Mouse (Mus musculus): ENCODE results near the gene Carm1.
"Not testable (repeated sequence)": the region's sequence is repeated elsewhere in the genome, so short reads cannot be mapped to it uniquely, and the experiment has no call there.

The Carm1 gene

DNA sequence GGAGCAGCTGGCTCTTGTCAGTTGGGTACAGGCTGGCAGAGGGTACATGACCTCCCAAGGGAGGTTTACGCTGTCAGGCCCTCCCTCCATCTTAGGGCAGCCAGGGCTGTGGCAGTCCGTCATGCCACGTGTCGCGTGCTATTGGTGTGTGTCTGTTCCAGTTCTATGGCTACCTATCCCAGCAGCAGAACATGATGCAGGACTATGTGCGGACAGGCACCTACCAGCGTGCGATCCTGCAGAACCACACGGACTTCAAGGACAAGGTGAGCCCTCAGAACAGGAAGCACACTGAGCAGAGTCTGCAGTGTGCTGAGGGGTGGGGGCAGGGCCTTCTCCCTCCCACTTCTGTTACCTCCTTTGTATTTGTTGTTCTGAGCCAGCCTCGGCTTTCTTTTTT, 28.6 kb downstream of the Carm1 start:
- DNase-seq (ENCODE audit: low read depth, low spot score): no peak

DNA sequence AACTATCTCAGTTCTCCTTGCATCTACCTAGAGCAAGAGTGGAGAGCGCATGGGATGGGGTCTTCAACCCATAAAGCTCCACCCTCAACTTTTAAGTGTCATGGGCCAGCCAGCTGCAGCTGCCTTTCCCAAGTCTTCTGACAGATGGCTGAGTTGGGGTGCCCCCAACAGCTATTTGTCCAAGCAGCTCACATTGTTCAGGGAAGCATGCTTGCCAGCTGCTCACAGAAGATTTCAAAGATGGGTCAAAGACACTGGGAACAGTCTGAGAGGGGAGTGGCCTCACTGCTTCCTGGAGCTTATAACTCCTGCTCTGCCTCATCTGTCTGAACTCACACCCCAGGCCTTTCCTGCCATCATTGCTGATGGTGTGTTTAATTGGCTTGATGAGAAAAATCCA, 29.6 kb downstream of the Carm1 start:
- DNase-seq (ENCODE audit: low read depth, low spot score): no peak

DNA sequence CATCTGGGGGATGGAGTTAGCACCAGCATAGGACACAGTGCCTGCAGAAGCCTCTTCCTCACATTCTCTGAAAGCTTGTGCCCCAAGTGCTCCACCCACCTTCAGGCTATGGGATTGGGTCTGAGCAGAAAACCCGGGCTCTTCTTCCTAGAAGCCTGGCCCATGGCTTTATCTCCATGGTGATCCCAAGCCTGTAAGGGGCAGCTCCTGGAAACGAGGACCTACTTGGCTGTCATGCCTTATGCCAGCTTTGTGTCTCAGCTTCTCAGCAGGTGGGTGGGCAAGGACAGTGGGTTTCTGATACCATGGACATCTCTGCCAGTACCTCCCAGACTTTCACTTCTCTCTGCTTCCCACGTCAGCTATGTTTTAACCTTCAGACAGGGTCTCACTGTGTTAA, 31.5 kb downstream of the Carm1 start:
- no peak for DNase-seq (ENCODE audit: low read depth, low spot score)

DNA sequence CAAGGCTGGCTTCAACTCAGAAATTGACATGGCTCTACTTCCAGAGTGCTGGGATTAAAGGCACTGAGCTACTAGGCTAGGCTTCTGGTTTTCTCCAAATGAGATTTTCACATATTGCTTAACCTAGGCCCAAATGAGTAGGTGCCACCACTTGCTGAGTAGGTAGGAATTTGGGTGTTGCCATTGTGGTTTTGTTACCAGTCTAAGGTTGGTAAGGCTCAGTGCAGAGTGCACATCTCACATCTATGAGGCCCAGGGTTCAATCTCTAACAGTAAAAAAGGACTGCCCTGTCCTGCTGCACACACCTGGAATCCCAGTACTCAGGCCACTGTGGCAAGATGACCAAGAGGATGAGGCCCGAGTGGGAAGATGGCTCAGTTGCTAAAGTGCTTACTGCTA, 38.7 kb downstream of the Carm1 start:
- DNase-seq (ENCODE audit: low read depth, low spot score): no peak

DNA sequence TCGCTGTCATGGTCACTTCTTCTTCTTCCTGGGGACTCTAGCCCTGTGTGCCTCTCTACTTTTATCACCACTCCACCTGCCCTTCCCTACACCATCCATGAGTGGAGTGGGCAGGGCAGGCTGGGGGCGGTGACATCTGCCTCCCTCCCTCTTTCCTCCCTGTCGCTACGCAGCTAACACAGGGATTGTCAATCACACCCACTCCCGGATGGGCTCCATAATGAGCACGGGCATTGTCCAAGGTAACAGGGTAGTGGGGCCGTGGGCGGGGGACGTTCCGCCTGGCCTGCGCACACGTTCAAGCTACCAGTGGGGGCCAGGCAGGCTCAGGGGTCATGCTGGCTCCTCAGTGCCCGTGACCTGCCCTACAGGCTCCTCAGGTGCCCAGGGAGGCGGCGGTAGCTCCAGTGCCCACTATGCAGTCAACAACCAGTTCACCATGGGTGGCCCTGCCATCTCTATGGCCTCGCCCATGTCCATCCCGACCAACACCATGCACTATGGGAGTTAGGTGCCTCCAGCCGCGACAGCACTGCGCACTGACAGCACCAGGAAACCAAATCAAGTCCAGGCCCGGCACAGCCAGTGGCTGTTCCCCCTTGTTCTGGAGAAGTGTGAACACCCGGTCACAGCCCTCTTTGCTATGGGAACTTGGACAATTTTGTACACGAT, 41.1 kb downstream of the Carm1 start:
- no peak for DNase-seq (ENCODE audit: low read depth, low spot score)

DNA sequence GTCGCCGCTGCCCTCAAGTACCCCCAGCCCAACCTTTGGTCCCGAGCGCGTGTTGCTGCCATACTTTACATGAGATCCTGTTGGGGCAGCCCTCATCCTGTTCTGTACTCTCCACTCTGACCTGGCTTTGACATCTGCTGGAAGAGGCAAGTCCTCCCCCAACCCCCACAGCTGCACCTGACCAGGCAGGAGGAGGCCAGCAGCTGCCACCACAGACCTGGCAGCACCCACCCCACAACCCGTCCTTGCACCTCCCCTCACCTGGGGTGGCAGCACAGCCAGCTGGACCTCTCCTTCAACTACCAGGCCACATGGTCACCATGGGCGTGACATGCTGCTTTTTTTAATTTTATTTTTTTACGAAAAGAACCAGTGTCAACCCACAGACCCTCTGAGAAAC, 41.7 kb downstream of the Carm1 start:
- DNase-seq (ENCODE audit: low read depth, low spot score): no peak

DNA sequence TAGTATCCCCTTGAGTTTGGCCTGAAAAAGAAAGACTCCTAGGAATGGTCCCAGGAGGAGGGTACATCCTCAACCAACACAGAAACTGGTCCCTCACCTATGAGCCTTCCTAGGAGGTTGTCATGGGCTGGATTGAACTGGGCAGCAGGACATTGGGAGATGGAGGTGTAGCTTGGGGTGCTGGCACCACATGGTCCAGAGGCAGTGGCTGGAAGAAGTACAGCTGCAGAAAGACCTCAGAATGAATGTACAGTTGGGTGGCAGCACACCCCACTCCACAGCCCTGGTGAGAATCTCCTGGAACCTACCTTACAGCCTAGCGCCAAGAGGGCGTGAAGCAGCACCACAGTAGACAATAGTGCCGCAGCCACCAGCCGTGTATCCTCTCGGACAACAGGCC, 42.8 kb downstream of the Carm1 start:
- no peak for DNase-seq (ENCODE audit: low read depth, low spot score)

DNA sequence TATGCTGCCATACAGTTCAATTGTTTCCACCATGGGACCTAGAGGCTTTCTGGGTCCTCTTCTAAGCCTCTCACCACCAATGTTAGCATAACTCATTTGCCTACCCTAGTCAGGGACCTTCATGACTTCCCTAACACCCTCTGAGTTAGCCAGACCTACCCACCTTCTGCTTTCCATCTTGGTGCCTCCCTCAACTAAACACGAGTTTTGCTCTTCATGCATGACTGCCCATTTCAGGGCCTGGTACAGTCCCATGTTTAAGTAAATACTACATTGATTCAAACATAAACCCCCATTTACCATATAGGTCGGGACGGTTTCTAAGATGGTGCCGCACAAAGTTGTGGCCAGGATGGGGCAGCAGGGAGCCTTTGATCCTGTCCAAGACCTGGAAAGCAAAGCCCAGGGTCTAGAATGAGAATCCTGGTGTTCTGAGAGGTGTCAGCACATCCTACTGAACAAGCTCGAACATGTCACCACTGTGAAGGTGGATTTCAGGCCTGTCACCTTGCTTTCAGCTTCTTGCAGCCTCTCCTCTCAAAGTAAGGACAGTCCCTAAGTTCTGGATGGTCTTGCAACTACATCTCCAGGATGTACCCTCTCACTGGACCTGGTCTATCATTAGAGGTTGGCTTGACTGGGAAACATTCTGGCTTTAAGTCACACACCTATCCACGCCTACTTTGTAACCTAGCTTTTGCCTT, 44.6 kb downstream of the Carm1 start:
- no peak for DNase-seq (ENCODE audit: low read depth, low spot score)

DNA sequence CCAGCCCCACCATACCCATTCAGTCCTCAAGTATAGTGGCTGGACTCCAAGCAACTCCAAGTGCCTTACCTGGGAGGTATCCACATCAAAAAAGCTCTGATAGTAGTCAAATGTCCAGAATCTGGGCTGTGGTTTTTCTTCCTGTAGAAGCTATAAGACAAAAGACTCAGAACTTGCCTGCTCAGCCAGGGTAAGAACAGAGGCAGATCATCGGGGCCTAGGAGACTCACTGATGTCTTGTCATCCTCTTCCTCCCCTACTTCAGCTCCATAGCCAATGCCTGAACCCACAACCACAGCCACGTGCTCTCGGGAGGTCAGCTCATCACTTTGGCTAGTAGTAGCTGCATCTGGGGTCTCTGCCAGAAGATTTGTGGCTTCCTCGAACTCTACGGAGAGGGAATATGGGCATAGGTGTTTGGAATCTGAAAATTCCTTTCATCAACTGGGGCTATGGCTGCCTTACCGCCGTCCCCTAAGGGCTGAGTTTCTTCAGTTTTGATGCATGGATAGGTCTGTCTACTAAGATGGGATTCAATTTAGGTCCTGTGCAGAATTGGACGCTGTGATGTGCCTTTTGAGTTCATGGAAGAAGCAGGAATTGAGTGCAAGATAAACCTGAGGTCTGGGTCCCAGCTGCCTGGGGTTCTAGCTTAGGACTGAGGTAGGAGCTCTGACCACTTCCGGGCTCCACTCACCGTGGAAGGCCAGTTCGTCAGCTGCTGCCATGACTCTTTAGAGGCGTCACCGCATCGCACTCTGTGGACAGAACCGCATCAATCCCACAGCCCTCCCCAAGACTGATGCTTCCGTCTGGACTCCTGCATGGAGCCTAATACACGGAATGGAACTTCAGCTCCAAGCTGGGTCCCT, 45.4 kb downstream of the Carm1 start:
- no peak for DNase-seq (ENCODE audit: low read depth, low spot score)

DNA sequence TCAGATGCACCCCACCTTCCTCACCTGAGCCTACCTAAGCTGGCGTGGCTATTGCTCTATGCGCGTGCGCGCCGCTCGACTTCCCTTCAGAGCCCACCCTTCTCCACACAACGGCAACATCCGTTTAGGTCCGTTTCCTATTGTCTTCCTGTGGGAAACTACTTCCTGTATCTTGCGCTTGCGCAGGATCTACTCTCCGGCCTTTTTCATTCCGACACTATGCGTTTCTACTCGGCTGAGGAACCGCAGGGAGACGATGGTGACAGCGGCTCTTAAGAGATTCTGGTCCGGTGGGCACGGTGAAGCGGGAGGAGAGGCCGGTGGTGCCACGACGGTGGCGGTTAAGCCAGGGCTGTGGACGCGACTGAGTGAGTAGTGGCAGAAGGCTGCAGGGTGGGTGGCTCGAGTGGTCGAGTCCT, 46.0 kb downstream of the Carm1 start, which contains the start of the genes Timm29 and Yipf2:
TSS of gene Timm29 (plus strand) at position 20 of the 419 bp plus-strand sequence.
TSS of gene Yipf2 (minus strand) at position 126 of the 419 bp plus-strand sequence.
- DNase-seq (ENCODE audit: low read depth, low spot score): peak; percentile 98

DNA sequence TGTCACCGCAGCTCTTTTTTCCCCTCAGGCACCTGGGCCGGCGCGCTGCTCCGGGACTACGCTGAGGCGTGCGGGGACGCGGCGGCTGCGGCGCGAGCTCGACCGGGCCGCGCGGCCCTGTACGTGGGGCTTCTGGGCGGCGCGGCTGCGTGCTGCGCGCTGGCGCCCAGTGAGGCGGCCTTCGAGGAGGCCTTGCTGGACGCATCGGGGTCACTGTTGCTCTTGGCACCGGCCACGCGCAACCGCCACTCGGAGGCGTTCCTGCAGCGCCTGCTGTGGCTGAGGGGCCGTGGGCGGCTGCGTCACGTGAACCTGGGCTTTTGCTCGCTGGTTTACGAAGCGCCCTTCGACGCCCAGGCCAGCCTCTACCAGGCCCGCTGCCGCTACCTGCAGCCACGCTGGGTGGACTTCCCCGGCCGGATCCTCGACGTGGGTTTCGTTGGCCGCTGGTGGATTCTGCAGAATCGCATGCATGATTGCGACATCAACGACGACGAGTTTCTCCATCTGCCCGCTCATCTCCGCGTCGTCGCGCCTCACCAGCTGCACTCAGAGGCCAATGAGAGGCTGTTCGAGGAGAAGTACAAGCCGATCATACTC, 46.5 kb downstream of the Carm1 start:
- peak; percentile 51 for DNase-seq (ENCODE audit: low read depth, low spot score)

DNA sequence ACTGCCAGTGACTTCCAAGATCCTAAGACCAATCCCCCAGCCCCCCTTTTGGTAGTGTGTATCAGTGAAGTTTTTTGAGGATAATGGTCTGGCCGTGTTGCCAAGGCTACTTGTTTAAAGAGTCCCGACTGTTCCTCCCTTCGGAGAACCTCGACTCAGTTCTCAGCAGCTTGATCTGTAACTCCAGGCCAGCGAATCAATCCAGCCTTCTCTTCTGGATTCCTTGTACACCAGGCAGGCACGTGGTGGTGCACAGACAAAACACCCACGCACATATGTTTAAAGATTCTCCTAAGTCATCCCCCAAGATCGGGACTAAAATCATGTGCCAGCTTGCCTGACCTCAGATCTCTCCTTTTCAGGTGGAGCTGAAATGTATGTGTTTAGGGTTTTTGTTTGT, 47.7 kb downstream of the Carm1 start:
- DNase-seq (ENCODE audit: low read depth, low spot score): not testable (repeated sequence)

DNA sequence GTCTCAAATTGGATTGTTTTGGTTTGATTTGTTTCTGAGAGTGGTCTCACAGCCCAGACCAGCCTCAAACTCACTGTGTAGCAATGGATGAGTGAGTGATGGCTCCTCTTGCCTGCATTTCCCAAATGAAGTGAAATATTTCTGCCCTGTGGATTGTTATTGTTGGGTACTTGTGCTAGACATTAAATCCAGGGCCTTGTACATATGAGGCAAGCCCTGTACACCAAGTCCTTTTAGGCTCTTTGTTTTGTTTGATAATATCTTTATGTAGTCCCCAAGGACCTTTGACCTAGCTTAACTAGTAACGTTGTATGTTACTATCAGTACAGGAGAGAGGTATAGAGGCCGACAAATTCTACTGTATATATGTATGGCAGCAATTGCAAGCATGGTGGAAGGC, 48.1 kb downstream of the Carm1 start:
- DNase-seq (ENCODE audit: low read depth, low spot score): no peak

DNA sequence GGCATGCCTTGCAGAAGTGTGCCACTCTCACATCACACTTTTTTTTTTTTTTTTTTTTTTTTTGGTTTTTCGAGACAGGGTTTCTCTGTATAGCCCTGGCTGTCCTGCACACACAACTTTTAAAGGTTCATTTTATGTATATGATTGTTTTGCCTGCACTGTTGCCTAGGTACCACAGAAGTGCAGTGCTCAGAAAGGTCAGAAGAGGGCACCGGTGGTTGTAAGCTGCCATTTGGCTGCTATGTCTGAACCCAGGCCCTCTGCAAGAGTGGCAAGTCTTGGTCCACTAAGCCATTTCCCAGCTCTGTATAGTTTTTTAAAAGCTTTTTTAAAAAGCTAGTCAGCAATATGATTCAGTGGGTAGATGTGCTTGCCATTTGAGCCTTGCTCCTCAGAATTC, 51.5 kb downstream of the Carm1 start:
- DNase-seq (ENCODE audit: low read depth, low spot score): peak; percentile 58

DNA sequence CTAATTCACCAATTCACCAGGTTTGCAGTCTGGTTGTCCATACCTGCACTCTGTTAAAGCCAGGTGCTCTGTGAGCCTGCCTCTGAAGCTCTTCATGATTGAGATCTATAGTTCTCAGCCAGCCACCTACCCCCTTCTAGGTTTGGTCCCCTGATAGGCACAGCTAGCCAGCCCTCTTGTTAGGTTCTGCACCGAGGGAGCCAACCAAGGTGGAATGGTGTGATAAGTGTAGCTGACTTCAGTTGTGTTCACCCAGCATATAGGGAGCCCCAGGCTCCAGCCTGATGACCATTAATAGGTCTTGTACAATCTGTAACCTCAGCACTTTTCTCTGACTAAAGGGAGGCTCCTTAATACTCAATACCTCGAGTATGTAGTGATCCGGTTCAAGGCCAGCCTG, 53.5 kb downstream of the Carm1 start:
- DNase-seq (ENCODE audit: low read depth, low spot score): no peak

DNA sequence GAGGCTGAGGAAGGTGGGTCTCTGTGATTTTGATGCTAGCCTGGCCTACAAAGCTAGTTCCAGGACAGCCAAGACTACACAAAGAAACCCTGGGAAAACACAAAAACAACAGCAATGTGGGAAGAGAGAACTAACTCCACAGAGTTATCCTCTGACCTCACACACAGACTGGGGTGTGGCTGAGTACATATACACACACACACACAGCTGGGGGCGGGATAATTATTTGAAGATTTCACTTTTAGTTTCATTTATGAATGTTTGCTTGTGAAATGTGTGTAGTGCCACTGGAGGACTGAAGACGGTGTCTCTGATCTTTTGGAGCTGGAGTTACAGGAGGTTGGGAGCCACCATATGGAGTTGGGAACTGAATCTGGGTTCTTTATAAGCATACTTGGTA, 54.4 kb downstream of the Carm1 start:
- DNase-seq (ENCODE audit: low read depth, low spot score): no peak

DNA sequence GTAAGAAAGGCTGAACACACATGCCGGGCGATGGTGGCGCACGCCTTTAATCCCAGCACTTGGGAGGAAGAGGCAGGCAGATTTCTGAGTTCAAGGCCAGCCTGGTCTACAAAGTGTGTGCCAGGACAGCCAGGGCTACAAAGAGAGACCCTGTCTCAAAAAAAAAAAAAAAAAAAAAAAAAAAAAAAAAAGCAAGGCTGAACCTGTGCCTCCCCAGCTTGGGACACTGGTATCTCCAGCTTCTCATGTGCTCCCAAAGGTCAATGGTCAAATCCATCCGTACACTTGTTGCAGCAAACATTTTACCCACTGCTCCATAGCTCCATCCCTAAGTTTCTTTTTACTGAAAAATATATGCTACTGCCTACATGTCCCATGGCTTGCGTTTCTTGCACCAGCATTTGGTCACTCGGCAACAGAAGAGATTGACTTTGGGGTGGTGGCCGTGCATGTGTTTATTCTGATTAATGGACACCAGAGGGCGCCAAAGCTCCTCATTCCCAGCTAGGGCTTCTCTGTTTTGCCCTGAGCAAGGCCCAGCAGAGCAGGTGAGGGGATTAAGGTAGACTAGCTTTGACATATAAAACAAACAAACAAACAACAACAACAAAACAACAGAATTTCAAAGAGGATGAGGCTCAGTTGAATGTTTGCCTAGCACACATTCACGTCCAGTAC, 55.2 kb downstream of the Carm1 start:
- peak; percentile 91 for DNase-seq (ENCODE audit: low read depth, low spot score)

DNA sequence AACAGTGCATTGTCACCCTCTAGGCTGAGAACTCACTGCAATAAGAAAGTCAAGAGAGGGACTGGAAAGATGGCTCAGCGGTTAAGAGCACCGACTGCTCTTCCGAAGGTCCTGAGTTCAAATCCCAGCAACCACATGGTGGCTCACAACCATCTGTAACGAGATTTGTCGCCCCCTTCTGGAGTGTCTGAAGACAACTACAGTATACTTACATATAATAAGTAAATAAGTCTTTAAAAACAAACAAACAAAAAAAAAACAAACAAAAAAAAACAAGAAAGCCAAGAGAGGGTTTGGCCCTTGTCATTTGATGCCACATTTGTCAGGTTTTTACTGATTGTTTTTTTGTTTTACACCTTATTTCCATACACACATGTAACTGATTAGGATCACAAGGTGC, 57.4 kb downstream of the Carm1 start:
- DNase-seq (ENCODE audit: low read depth, low spot score): no peak

DNA sequence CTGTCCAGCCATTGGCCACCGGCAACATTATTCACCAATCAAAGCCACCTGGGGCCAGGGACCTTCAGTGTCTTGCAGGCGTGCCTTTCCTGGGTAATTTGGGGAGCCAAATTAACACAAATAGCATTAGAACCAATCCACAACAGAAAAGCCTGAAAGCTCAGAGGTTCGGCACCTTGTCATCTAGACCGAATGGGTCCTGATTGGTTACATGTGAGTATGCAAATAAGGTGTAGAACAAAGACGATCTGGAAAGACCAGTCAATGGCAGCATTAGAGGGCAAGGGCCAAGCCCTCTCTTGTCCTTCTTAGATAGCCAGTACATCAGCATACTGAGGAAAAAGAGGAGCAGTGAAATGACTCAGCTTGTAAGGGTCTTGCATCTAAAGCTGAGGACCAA, 59.2 kb downstream of the Carm1 start:
- peak; percentile 68 for DNase-seq (ENCODE audit: low read depth, low spot score)

DNA sequence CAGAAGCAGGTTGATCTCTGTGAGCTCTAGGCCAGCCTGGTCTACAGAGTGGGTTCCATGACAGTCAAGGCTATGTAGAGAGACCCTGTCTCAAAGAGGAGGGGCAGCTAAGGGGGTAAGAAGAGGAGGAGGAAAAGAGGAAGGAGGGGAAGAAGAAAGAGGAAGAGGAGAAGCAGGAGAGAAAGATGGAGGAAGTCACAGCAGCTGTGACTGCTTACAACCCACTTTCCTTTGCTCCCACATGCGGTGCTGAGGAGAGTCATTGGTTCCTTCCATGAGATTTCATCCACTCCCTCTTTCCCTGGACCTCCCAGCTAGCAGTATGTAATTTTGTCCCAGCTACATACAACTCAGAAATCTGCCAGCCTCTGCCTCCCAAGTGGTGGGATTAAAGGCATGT, 60.0 kb downstream of the Carm1 start:
- DNase-seq (ENCODE audit: low read depth, low spot score): no peak

DNA sequence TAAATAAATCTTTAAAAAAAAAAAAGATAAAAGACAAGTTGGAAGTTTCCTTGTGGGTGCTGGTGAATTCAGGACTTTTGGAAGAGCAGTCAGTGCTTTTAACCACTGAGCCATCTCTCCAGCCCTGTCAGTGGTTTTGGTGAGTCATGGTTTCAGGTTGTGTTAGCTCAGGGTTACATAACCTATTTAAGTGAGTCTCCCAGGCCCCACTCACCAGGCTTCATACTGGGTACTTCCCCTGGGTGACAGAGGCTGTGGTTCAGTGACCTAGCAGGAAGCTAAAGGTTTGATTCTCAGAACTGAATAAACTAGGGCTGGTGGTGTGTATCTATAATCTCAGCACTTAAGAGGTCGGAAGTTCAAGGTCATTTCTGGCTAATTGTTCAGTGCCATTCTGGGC, 63.2 kb downstream of the Carm1 start:
- DNase-seq (ENCODE audit: low read depth, low spot score): no peak
